Mouse (Mus musculus): ENCODE results near the gene Aoc2.

- no peak for TF ChIP-seq CEBPB (IDR thresholded peaks at IDR 0.05; ENCODE audit: insufficient read depth, poor library complexity, severe bottlenecking)
- no peak for TF ChIP-seq POLR2A (IDR thresholded peaks at IDR 0.05; ENCODE audit: insufficient read length, low read depth)
- TF ChIP-seq TCF12 (IDR thresholded peaks at IDR 0.05; ENCODE audit: insufficient read depth, poor library complexity, severe bottlenecking), result no peak
- no peak for TF ChIP-seq MYOD1 (IDR thresholded peaks at IDR 0.05; ENCODE audit: control insufficient read depth in 1 of 3, insufficient read length in 2 of 3, low read depth in 2 of 3)
- no peak for TF ChIP-seq MYOG (IDR thresholded peaks at IDR 0.05; ENCODE audit: control insufficient read depth in 1 of 3, insufficient read depth in 1 of 3, insufficient read length in 2 of 3, low read depth in 2 of 3)
- TF ChIP-seq MAX (IDR thresholded peaks at IDR 0.05; ENCODE audit: low read depth), result no peak
Observed at GRCm38 (mm10) chr11:101307744-101308143, 17.1 kb upstream of the Aoc2 start.
